Mouse (Mus musculus) kidney, postnatal 0 days (tissue): ENCODE measurements around the gene Dnajb12. TPM values are rescaled to one million over a fixed set of nuclear protein-coding genes. Genes with fewer than 3 reads are reported as not detected.

Source experiments
- ATAC-seq: fragments of 200-750 bp; cut with Nextera tagmentation; replicated peaks from 2 replicates; pipeline ENCODE4 v1.8.0; 2017; ENCODE audit warnings: low read depth, moderate number of reproducible peaks, moderate TSS enrichment, moderate library complexity; ENCODE audit not compliant: low FRiP score
- DNase-seq: peaks from one replicate; pipeline ENCODE4 v3.0.0-alpha.2; 2016; ENCODE audit warnings: low spot score
- H3K27ac ChIP-seq: fragments of 300-500 bp; sonication (generic); 2 replicates; pipeline ENCODE4 v1.5.1; 2014; ENCODE audit warnings: mild to moderate bottlenecking
- H3K27me3 ChIP-seq: fragments of 300-500 bp; sonication (generic); 2 replicates; pipeline ENCODE4 v1.6.1; 2014; ENCODE audit warnings: low read length, mixed read lengths; ENCODE audit not compliant: insufficient read depth
- H3K36me3 ChIP-seq: fragments of 300-500 bp; sonication (generic); 2 replicates; pipeline ENCODE4 v1.6.1; 2014; ENCODE audit warnings: low read length, mixed read lengths; ENCODE audit not compliant: insufficient read depth
- H3K4me1 ChIP-seq: fragments of 300-500 bp; sonication (generic); replicated peaks from 2 replicates; pipeline ENCODE4 v1.6.1; 2014; ENCODE audit warnings: antibody characterized with exemption, low read length, mixed read lengths; ENCODE audit not compliant: insufficient read depth
- H3K4me2 ChIP-seq: fragments of 300-500 bp; sonication (generic); 2 replicates; pipeline ENCODE4 v1.6.1; 2014; ENCODE audit warnings: mild to moderate bottlenecking, low read length, moderate library complexity, mixed read lengths
- H3K4me3 ChIP-seq: fragments of 300-500 bp; sonication (generic); replicated peaks from 2 replicates; pipeline ENCODE4 v1.5.1; 2014; ENCODE audit warnings: low read depth, low read length
- H3K9ac ChIP-seq: fragments of 300-500 bp; sonication (generic); 2 replicates; pipeline ENCODE4 v1.6.1; 2014; ENCODE audit warnings: low read depth, low read length
- H3K9me3 ChIP-seq: fragments of 300-500 bp; sonication (generic); replicated peaks from 2 replicates; pipeline ENCODE4 v1.6.1; 2016; ENCODE audit warnings: low read length, inconsistent platforms, mixed read lengths
- CTCF ChIP-seq: IDR thresholded peaks from 2 replicates; pipeline ENCODE4 v1.5.1; 2016; ENCODE audit warnings: antibody characterized with exemption, low read depth, mild to moderate bottlenecking, moderate library complexity
- WGBS: fragments of 180-500 bp; shearing (Covaris S2); extraction: QIAGEN DNeasy Blood & Tissue Kit; methylation state at CpG from one replicate; pipeline ENCODE4 v1.1.7; 2014; 5-methylcytosine and 5-hydroxymethylcytosine counted together
- polyA plus RNA-seq: library from polyadenylated mRNA; unstranded; fragments of >200 nt; fragmentation: Nextera tagmentation; extraction: Ambion mirVana; gene quantifications from 2 replicates; pipeline ENCODE4 v1.2.1, GENCODE M21; 2015

Gene Dnajb12
- polyA plus RNA-seq, 1 experiment from 2014 or later: 27.9 TPM

DNA sequence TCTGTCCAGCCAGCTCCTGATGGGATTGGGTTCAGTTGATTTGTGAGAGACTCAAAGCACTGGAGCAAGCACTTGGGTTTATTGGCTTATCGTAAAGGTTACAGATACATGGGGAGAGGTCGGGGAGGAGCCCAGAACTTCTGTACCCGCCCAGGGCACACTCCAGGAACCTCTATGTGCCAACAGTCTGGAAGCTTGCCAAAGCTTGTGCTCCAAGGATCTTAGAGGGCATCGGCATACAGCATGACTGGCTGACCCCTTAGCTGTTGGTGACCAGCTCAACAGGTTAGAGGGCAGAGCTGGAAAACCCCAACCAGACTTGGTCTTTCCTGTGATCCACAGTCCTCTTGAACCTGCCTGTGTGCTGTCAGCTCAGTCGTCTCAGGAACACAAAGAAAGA, 22.2 kb upstream of the Dnajb12 start:
- TF ChIP-seq CTCF: no peak
- Histone ChIP-seq H3K4me2 (no peak overlapping the region), H3K36me3 (no peaks in the 10 kb centered on the region), H3K4me3 (no peak overlapping the region), H3K27me3 (no peaks in the 10 kb centered on the region), H3K27ac (no peak overlapping the region), H3K9ac (no peak overlapping the region), H3K9me3 (no peaks in the 10 kb centered on the region), H3K4me1 (no peaks in the 10 kb centered on the region)
- DNase-seq (no peak), ATAC-seq (0 out of 2 replicates have a peak, but pooled peaks have one; percentile 40)
- WGBS: 71% methylated on average over 5 of the region's 5 CpGs

DNA sequence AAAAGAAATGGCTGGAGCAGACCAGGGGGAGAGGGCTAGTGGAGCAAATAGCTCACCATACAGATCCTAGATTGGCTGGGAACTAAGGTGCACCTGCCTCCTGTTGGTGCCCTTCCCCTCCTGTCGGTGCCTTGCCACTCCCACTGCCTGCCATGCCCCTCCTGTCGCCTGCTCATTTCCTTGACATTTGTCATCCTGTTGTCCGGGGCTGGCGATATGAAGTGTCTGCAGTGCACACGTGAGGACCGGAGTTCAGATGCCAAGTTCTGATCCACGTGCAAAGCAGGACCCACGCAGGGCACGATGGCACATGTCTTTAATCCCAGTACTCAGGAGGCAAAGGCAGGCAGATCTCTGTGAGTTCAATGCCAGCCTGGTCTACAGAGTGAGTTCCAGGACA, 18.7 kb upstream of the Dnajb12 start:
- no peak for TF ChIP-seq CTCF
- no peak for ATAC-seq

DNA sequence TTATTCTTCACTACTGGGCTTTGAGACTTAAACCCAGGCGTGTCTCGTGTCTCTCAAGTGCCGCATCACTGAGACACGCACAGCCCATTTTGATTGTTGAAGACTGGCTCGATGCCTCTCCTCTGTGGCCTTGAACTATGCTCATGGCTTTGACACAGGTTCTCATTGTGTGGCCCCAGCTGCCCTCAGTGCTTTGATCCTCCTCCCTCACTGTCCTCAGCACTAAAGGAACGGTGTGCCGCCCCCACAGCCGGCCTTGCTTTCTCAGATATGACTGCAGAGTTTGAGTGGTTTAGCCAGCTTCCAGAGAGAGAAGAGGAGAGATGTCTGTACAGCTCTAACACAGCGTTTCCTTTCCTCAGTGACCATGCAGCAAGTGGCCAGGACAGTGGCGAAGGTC, 18.2 kb upstream of the Dnajb12 start:
- no peaks in the 10 kb centered on the region for H3K27me3 ChIP-seq
- H3K4me3 ChIP-seq: no peak overlapping the region
- WGBS: 72% methylated on average over 10 of the region's 10 CpGs
- TF ChIP-seq CTCF: no peak
- H3K27ac ChIP-seq: no peak overlapping the region
- no peak overlapping the region for H3K4me2 ChIP-seq
- DNase-seq (no peak), ATAC-seq (no peak)
- no peaks in the 10 kb centered on the region for H3K36me3 ChIP-seq
- no peaks in the 10 kb centered on the region for H3K9me3 ChIP-seq
- 0 out of 2 replicates have a peak, but pooled peaks cover 6% of the 10 kb centered on the region for H3K4me1 ChIP-seq
- no peak overlapping the region for H3K9ac ChIP-seq

More for the DNA sequence above, 18.7 kb upstream of the Dnajb12 start:
- no peak overlapping the region for H3K9ac ChIP-seq
- no peak for DNase-seq
- no peaks in the 10 kb centered on the region for H3K36me3 ChIP-seq
- no peak overlapping the region for H3K4me3 ChIP-seq
- no peak overlapping the region for H3K27ac ChIP-seq
- no peaks in the 10 kb centered on the region for H3K9me3 ChIP-seq
- H3K27me3 ChIP-seq: no peaks in the 10 kb centered on the region
- WGBS: 68% methylated on average over 9 of the region's 9 CpGs
- H3K4me1 ChIP-seq: 0 out of 2 replicates have a peak, but pooled peaks cover 6% of the 10 kb centered on the region
- no peak overlapping the region for H3K4me2 ChIP-seq

DNA sequence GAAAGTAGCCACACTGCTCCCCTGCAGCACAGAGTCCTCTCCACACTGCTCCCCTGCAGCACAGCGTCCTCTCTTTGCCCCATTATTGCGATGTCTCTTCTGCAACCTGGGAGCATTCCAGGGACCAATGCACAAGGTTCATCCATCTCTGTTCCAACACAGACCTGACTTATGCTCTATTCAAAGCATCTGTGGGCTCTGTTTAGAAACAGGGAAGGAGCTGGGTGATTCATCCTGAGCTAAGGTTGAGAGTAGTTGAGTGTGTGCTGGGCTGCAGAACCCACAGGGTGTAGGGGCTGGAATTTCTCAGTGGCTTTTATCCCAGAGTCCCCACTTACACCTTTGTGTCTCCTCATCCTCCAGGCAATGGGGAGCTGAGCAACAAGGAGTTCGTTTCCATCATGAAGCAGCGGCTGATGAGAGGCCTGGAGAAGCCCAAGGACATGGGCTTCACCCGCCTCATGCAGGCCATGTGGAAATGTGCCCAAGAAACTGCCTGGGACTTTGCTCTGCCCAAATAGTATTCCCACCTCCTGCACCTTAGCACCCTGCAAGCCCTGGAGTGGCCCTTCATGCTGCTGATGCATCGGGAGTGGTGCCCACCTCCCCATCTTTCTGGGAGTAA, 16.4 kb upstream of the Dnajb12 start:
- Histone ChIP-seq H3K4me2 (no peak overlapping the region), H3K4me1 (0 out of 2 replicates have a peak, but pooled peaks cover 6% of the 10 kb centered on the region), H3K27me3 (no peaks in the 10 kb centered on the region), H3K9me3 (no peaks in the 10 kb centered on the region), H3K36me3 (no peaks in the 10 kb centered on the region), H3K4me3 (no peak overlapping the region), H3K9ac (no peak overlapping the region), H3K27ac (no peak overlapping the region)
- DNase-seq (no peak), ATAC-seq (no peak)
- 77% methylated on average over 6 of the region's 6 CpGs for WGBS
- TF ChIP-seq CTCF: no peak

DNA sequence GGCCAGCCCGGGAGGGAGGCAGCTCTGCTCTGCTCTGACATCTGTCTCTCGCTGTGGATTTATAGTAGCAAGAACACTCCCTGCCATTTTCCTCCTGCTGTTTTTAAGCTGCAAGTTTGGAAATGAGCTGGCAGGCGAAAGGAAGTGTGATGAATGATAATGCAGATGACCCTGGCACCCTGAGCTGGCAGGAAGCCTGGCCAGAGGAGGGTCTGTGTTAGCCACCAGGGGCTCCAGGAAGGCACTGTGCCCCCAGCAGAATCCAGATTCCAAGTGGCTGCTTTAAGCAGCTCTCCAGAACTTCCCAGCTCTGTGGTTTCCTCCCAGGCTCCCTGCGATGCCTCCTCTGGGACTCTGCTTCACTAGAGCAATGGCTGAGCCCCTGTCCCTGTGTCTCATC, 15.7 kb upstream of the Dnajb12 start:
- H3K4me3 ChIP-seq: no peak overlapping the region
- 0 out of 2 replicates have a peak, but pooled peaks cover 6% of the 10 kb centered on the region for H3K4me1 ChIP-seq
- H3K27me3 ChIP-seq: no peaks in the 10 kb centered on the region
- H3K36me3 ChIP-seq: no peaks in the 10 kb centered on the region
- H3K27ac ChIP-seq: no peak overlapping the region
- H3K9ac ChIP-seq: no peak overlapping the region
- TF ChIP-seq CTCF: peak; percentile 24; the same call in 1 of the 2 replicates
- H3K9me3 ChIP-seq: no peaks in the 10 kb centered on the region
- WGBS: 33% methylated on average over 4 of the region's 4 CpGs
- no peak for ATAC-seq
- peak; percentile 18 for DNase-seq
- H3K4me2 ChIP-seq: no peak overlapping the region

DNA sequence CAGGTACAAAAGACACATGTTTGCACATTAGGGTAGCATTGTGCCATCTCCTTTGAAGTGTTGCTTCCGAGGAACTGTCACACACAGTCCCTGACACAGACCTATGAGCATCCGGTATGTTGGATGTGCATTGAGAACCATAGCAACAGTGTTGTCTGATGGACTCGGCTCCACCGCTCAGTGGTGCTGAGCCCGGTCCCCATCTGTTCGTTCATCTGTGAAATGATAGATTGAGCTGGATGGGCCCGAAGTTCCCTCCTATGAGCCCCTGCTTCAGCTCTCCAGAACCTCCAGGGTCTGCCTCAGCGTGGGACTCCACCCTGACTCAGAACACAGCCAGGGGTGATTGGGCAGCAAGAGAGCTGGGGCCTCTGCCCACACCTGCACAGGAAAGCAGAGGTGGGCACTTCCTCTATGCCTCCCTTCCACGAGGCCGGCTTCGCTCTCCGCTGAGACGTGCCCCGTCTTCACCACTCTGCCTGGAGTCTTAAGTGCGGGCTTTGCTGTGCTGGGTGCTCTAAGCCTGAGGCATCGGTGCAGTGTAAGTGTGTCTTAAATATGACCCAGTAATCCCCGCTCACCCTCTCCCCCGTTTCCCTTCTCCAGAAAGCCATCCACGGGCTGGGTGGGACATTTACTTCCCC, 15.0 kb upstream of the Dnajb12 start:
- TF ChIP-seq CTCF: no peak
- ATAC-seq (no peak), DNase-seq (no peak)
- no peak overlapping the region for H3K9ac ChIP-seq
- WGBS: 65% methylated on average over 19 of the region's 19 CpGs
- no peaks in the 10 kb centered on the region for H3K9me3 ChIP-seq
- 0 out of 2 replicates have a peak, but pooled peaks cover 6% of the 10 kb centered on the region for H3K4me1 ChIP-seq
- no peak overlapping the region for H3K27ac ChIP-seq
- H3K4me3 ChIP-seq: no peak overlapping the region
- no peak overlapping the region for H3K4me2 ChIP-seq
- no peaks in the 10 kb centered on the region for H3K27me3 ChIP-seq
- H3K36me3 ChIP-seq: no peaks in the 10 kb centered on the region
